Mouse (Mus musculus): ENCODE data around the gene Ptgs2.

DNA sequence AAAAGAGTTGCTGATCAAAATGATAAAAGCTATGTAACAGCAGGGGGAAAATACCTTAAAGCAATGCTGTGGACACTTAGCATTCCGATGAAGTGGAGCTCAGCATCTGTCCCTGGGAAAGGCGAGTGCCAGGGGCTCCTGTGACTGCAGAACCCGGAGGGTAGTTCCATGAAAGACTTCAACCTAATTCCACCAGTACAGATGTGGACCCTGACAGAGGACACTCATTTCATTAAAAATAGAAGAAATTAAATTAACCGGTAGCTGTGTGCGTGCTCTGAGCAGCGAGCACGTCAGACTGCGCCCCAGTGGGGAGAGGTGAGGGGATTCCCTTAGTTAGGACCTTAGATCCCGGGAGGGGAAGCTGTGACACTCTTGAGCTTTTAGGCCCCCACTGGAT is 457 bp upstream of the Ptgs2 start:
- TF ChIP-seq CTCF (IDR thresholded peaks at IDR 0.05; ENCODE audit: control insufficient read depth, insufficient read depth, insufficient read length) (no peak), FOSL1 (IDR thresholded peaks at IDR 0.05; ENCODE audit: insufficient read depth, low read length, poor library complexity, severe bottlenecking) (no peak)
